Mouse (Mus musculus) layer of hippocampus, postnatal 25 days (tissue): ENCODE results near the gene Sphk2. TPM values are rescaled to one million over a fixed set of nuclear protein-coding genes. Genes with fewer than 3 reads are reported as not detected.
A peak's percentile ranks its signal among the peaks of the same experiment; 100 is the strongest.

Experiments
- DNase-seq, 2 experiments: peaks; one replicate each; pipeline ENCODE4 v3.0.0; 2022; ENCODE audit warnings: mixed read lengths in 2 of 2, low spot score in 1 of 2; ENCODE audit errors: extremely low spot score in 1 of 2
- total RNA-seq, 2 experiments: library from RNA; stranded (reverse); gene quantifications; 2 replicates each; pipeline ENCODE4 v1.2.3; 2021

The Sphk2 gene
- total RNA-seq, 2 experiments from 2014 or later: 33.7 to 34.7 TPM

DNA sequence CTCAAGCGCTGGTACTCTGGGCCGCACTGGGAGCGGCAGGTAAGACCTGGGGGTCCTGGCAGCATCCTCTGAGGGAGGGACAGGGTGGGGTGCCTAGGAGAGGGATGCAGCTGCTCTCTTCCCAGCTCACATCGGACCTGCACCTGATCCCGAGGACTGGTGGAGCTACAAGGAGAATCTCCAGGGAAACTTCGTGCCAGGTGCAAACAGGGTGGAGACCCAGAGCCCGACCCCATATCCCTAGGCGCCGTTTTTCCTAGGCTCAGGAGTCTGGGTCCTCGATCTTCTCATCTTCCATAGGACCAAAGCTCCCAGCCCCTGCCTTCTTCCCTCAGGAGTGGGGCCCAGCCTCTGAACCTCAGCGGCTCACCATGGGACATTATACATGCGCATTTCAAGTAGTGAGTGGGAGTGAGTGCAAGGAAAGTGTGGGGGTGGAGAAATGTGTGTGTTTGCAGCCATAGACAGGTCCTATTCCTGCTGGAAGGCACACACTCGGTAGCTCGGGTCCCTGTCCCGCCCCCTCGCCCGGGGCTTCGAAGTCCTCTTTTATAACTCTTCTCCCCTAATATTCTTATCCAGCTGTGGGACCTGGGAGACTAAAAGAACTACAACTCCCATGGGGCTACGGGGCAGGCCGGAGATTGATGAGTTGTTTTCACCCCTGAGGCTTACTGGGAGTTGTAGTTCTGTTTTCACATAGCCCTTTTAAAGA lies 17.3 kb downstream of the Sphk2 start:
- peak; percentile 60 to 75 for DNase-seq

DNA sequence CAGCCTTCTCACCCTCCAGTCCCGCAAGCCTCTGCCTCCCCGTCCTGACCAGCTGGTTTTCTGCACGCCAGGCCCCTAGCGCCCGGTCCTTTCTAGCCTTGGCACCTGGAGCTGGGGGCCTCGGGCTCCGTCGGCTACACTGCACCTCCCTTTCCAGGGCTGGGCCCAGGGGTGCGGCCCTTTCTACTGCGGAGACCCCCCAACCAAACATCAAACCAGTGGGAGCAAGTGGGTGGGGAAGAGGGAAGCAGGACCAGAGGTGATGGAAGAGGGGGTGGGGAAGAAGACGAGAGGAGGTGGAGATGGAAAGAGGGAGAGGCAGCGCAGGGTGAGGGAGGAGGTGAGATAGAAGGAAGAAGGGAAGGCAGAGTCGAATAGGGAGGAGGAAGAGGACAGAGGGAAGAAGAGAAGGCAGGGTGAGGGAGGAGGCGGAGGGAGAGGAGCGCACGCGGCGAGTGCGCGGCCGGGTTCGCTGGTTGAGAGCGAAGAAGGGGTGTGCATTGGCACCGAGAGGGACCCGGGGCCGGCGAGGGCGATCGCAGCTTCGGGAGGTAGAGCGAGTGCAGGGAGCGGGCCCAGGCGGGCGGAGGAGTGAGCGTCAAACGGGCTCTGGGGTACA lies 18.2 kb downstream of the Sphk2 start, which contains the start of gene Car11:
Gene Car11, plus strand, starts transcription at position 321 of the 619 bp plus-strand sequence.
- no peak for DNase-seq

DNA sequence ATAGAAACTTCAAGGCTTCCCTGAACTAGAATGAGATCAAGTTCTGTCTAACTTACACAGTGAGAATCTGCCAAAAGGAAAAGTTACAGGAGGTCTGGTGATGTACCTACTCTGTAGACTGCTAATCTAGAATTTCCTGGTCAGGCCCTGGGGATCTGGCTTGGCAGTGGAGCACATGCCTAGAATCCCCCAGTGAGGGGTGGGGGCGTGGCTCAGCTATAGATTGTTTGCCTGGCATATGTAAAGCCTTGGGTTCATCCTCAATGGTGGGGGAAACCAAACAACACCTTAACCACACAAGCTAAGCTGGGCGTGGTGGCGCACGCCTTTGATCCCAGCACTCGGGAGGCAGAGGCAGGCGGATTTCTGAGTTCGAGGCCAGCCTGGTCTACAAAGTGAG lies 19.9 kb downstream of the Sphk2 start:
- no peak for DNase-seq

DNA sequence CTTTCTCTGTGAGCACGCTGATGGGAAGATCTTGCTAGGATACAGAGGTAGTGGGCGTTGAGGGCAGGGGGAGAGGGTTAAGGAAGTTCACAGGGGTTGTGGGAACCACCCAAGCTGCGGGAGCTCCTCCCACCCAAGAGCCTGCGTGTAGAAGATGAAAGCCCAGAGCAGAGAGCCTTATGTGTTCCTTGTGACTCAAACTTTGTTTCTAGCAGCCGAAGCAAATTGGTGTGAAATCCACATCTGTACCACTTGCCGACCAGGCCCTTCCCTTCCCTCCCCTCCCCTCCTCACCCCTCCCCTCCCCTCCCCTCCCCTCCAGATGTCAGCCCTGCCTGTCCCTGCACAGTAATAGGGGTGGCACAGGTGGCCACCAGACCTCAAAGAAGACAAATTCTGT lies 22.7 kb downstream of the Sphk2 start:
- DNase-seq: no peak

DNA sequence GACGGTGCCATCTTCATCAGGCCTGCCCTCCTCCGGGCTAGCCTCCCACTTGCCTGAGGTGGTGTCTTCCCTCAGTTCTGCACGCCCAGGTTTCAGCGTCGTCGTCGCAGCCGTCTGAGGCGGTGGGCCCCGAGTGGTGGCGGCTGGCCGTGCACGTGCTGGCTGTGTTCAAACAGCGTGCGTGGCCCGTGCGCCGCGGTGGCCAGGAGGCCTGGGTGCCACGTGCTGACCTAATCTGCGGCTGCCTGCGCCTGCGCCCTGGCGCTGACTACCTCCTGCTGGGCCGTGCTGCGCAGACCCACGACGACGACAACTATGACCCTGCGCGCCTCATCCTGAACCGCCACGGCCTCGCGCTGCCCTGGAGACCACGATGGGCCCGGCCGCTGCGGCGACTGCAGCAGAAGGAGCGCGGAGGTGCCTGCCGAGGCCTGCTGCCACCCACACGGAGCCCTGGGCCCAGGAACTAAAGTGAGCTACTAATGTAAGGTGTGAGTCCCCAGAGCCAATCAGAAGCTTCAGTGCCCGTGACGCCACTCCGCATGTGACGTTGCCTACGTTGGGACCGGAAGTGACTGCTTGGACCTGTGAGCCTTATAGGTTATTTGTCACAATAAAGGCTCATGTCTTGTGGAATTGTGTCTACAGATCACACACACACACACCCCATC lies 23.7 kb downstream of the Sphk2 start, which contains the start of gene Sec1:
Gene Sec1, minus strand, starts transcription at position 482 of the 671 bp plus-strand sequence.
- DNase-seq: no peak

DNA sequence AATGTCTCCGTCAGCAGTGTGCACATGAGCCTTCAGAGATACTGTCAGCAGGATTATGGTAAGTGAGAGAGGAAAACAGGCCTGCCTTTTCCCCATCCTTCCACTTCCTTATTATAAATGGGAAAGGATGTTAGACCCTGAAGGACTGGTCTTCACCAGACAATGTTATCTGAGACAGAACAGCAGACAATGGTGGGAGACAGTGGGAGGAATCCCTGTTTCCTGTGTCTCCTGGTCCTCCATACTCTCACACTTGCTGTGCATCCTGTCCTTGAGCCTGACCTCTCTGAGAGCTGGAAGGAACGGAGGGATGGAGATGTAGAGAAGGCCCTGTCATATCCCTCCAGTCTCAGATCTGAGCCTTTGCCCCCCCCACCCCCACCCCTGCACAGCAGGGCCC lies 25.4 kb downstream of the Sphk2 start:
- no peak for DNase-seq

DNA sequence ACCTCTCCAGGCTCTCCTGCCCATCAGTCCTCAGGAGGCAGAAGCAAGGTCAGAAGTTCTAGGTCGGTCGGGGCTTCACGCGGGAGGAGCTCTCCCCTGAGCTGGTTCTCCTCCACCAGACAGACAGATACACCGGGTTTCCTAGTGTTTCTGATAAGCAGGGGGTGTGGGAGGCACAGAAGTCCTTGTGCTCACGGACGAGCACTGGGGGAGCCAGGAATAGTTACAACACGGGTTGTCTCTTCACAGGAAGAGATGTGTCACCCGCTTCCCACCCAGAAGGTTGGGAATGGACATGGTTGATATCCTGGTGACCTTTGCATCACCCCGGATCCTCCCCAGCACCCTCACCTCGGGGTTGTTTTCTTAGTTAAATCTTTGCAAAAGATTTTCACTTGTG lies 28.0 kb downstream of the Sphk2 start:
- no peak for DNase-seq

DNA sequence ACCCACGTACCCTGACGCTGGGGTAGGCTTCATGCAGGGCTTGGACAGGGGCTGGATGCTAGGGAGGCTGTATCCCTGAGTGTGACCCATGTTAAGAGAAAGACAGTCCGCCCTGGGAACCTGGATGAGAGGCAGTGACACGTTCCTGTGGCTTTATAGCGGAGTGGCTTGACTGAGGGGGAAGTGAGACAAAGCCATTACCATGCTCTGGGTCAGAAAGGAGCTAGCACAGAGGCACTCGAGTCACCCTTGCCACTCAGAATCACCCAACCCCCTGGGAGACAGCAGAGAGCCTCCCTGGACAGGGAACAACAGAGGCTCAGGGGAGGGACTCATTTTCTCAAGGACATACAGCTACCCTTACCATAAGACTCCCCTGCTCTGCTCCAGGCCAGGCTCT lies 28.7 kb downstream of the Sphk2 start:
- DNase-seq: no peak

DNA sequence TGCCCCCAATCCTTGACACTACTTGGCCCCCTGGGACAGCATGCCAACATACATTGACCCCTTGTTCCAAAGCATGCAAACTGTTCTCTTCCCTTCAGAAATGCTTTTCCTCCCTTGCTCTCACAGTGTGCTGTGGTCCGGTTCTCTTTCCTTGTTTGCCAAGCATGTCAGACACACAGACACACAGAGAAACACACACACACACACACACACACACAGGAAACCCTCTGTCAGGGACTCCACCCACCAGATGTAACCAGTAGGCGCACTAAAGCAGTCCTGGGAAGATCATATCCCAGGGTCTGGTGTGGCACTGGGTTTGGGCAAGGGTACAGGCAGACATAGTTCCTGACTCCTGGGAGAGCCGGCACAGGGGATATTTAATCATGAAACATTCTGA lies 31.0 kb downstream of the Sphk2 start:
- no peak for DNase-seq

DNA sequence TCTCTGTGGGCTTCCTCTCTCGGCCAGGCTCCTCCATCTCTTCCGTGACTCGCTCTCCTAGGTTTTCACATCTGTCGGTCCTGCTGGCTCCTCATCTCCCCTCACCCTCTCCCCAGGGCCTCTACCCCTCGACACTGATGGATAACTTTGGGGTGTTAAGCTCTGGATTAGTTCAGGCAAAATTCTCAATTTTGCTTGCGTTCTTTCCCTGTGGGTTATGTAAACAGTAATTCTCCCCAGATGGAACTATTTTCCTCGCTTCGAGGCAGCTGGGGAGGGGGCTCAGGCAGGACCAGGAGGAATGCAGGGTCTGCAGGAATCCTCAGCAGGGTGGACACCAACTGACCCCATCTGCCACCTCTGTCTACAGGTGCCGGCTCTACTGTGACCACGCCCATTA lies 32.0 kb downstream of the Sphk2 start:
- DNase-seq: no peak

DNA sequence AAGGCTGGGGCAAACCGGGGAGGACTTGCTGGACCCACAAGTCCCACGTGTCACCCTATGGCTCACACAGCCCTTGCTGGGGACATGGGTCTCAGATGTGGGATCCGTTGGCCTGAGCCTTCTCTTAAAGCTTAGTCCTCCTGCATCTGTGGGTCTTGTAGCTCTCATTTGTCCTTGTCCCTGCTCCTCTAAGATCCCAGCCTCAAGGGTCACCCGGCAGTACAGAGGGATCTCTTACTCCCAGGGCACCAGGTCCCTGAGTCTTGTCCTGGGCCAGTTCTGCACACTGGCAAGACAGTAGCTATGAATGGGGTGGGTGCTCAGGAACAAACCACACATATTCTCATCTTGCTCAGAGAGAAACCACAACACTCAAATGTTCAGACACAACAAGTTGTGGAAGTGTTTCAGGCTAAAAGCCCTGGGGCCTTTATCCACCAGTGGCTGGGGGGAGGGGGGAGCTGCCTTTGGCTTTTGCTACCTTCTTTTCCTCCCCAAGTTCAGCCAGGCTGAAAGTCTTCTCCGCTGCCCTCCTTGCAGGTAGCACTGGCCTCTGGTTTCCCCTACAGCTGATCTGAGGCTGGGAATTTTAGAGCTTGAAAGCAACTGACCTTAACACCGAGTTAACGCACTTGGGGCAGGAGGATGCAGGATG lies 34.3 kb downstream of the Sphk2 start, which contains the start of gene Ntn5:
Gene Ntn5, plus strand, starts transcription at position 627 of the 655 bp plus-strand sequence.
- no peak for DNase-seq

DNA sequence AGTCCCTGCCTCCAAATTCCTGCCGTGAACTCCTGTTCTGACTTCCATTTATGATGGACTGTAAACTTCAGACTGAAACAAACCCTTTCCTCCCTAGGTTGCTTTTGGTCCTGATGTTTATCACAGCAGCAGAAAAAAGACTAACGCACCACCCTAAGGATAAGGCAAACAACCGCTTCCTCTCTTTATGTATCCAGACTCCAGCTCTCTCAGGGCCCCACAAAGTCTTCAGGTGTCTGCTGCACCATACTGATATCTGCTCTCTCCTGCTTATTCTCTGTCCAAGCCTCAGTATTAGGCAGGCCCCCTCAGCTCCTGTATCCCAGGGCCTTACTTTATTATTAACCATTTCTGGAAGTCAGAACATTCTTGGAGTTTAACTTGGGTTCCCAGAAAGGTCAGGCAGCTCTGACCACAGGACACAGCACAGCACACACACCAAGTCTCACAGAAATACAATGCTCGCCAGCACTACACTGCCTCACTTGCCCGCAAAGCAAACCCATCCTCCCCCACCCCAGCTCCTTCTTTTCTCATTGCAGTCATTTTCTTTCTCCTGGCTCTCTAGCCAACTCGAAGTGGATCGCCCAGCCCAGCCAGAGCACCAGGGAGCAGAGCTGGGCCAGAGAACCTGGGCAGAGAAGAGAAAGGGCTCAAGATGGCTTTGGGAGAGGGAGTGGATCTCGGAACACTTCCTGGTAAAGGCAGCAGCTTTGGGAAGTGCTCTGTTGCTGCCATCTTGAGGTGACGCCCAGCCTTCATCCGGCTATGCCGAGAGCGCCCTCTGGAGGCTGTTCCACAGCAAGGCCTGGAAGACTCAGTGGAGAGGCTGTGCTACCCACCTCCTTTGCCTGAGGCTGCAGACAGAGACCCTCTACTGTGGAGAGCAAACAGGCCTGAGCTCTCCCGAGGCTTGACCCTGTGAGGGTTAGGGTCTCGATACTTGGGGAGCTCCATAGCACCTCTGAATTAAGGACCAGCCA lies 35.4 kb downstream of the Sphk2 start:
- DNase-seq: peak; percentile 83 to 93

DNA sequence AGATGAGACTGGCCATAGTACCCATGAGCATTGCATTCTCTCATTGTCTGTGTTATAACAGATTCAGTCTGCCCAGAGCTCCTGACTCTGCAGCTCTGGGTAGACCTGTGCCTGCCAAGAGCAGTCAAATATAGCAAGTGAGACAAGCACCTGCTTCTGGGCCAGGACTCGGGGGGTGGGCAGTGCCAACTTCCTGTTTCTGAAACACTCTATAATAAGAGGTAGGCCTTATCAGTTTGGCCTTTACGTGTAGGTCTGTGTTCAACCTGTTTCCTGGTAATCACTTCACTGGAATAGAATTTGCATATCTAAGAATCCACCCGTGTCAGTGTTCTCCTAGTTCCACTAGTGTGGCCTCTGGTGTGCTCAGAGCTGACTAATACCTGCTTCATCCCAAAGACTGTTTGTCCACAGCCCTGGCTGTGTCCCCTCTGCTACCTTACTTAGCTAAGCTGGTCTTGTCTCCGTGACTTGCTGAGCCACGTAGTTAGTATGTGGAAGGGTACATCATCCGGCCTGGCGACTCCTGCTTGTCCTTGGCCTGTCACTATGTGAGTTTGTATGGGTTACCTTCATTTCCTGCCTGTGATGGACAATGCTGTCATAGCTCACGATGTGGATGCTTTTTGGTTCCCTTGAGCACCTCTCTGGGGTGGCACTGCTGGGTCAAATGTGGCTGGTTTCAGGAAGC lies 36.6 kb downstream of the Sphk2 start:
- no peak for DNase-seq

DNA sequence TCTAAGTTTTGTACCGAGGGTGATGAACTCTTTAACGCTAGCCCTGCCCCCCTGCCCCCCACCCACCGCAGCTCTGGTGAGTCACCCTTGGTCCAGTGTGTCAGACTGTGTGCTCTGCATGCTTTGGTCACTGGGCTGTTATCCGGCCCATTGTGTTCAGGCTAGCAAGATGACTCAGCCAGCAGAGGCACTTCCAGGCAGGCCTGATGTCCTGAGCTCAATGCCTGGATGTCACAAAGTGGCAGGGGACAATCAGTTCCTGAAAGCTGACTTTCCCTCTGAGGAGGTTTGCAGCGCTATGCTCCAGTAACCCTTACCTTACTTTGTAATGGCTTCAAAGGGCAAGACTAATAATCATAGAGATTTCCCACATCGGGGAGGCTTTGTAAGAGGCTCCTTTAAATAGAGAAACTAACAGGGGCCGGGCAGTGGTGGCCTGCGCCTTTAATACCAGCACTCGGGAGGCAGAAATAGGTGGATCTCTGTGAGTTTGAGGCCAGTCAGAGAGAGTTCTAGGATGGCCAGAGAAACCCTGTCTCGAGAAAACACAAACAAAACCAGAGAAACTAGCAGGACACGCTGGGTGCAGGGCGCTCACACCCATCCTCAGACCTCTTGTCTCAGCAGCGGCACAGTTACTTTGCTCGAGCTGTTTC lies 37.7 kb downstream of the Sphk2 start:
- DNase-seq: no peak

DNA sequence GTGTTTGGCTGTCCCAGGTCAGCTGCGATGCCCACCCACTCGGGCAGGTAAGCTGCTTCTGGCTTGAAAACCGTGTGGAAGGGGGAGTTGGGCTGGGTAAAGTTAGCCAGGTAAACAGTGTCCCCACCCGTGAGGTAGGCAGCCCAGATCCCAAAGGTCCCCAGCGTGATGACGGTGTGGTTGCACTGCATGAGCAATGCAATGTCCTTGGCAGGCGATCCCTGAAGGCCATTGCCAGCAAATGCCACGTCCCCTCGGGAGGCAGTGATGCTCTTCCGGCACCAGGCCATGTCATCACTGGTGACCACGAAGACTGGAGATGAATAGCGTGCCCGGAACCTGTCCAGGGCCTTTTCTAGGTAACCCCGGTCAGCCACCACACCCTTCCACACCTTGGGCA lies 39.3 kb downstream of the Sphk2 start:
- no peak for DNase-seq

DNA sequence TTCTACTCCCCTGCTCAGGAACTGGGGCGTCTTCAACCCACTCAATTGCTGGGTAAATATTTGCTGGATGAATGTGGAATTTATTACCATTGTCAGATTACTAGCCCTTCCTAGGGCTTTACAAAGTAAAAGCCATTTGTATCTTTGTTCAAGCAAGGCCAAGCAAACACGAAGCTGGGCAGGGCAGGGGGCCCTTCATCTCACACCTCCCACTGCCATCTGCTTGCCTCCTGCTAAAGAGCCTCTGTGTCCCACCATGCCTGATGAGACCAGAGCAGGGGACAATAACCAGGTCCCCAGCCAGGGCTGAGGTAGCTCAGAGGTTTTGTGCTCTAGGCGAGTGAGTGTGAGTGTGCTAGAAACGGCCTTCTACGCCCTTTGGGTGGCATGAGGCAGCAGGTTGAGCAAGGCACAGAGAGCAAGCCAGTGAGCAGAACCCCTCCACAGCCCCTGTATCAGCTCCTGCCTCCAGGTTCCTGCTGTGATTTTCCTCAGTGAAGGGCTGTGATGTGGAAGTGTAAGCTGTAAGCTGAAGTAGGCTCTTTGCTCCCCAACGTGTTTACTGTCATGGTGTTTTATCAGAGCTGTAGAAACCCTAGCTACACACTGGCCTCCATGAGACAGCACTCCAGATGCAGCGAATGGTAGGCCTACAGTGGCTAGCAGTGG lies 40.0 kb downstream of the Sphk2 start:
- DNase-seq: no peak

DNA sequence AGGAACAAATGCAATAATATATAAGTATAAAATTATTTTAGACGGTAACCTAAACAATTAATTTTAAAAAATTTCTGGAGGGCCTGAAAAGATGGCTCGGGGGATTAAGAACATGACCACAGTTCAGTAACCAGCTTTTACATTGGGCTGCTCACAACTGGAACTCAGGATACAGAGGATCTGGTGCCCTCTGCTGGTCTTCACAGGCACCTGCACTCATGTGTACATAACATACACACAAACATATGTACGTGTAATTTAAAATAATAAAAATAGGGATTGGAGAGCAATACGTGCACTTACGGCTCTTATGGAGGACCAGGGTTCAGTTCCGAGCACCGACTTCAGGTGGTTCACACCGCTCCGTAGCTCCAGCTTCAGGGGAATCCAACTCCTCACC lies 48.9 kb downstream of the Sphk2 start:
- no peak for DNase-seq

DNA sequence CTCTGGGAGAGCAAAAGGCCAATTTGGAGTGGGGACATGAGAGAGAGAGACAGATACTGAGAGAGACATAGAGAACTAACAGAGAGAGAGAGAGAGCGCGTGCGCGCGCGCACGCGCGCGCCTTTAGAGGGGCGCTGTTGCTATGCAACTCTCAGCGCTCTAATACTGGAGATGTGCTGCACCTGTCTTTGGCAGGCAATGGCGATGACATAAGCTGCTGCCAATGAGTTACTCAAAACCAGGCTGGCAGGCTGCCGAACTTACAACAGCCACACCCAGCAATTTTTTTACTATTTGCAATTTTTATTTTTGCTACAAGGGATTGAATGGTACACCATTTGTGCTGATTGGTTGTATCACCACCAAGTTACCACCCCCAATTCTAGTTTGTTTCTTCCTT lies 50.0 kb downstream of the Sphk2 start:
- peak in 1 of 2 experiments; percentile 51 for DNase-seq
